Mouse (Mus musculus): ENCODE measurements at regions not wholly inside any gene's neighbourhood (a gene's known extent, or its start where the extent isn't known, plus 50 kb on each side); places are given as distances from the start of the nearest gene placed in this dataset.

DNA sequence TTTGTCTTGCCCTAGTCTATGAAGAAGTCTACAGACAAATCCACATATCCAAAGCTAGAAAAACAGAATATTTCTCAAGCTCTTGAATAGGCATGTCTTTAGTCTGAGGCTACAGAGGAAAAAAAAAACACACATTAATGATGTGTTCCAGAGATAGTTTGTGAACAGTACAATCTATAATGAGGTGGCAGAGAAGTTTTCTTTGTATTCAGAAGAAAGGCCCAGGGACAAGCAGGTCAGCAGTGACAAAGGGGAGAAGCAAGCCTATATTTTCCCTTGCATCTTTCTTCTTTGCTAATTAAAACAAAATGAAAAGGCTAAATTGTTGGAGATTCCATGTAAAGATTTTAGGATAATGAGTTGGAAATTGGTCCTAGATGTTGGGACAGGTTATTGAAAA lies 414.7 kb downstream of the Tmem161b start:
- DNase-seq (ENCODE audit: low spot score): no peak
- Histone ChIP-seq H3K4me2 (replicated peaks; ENCODE audit: low read depth, low read length) (no peak overlapping the region), H3K9me3 (ENCODE audit: control insufficient read depth, low read length) (no peaks in the 10 kb centered on the region), H3K4me1 (replicated peaks; ENCODE audit: control insufficient read depth, insufficient read depth, low read length) (no peaks in the 10 kb centered on the region), H3K27me3 (ENCODE audit: control insufficient read depth, insufficient read depth, low read length) (no peaks in the 10 kb centered on the region), H3K27ac (ENCODE audit: low read depth, low read length) (no peak overlapping the region), H3K4me3 (ENCODE audit: low read depth, low read length) (no peak overlapping the region), H3K9ac (ENCODE audit: low read depth, low read length) (no peak overlapping the region), H3K36me3 (ENCODE audit: control insufficient read depth, insufficient read depth, low read length) (no peaks in the 10 kb centered on the region)
- ATAC-seq (ENCODE audit: low FRiP score): no peak

DNA sequence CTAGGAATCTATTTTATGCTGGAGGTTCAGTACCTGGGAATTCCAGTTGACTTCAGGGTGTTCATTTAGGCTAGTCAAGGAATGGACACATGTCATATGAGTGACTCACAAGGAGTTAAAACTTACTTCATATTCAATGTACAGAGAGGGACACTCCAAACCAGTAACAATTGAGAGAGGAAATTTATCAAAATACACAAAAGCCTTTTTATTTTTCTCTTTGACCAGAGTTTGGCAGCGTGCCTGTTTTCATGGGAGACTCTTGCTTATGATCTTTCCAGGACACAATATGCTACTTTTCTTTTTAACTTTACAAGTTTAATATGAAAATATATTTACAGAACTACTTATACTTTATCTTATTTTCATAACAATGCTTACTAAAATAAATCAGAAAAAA lies 415.5 kb downstream of the Tmem161b start:
- no peaks in the 10 kb centered on the region for H3K9me3 ChIP-seq (ENCODE audit: control insufficient read depth, low read length)
- H3K27me3 ChIP-seq (ENCODE audit: control insufficient read depth, insufficient read depth, low read length): no peaks in the 10 kb centered on the region
- WGBS: 88% methylated on average over 1 of the region's 1 CpGs
- no peaks in the 10 kb centered on the region for H3K36me3 ChIP-seq (ENCODE audit: control insufficient read depth, insufficient read depth, low read length)
- DNase-seq (ENCODE audit: low spot score): no peak
- H3K27ac ChIP-seq (ENCODE audit: low read depth, low read length): no peak overlapping the region
- H3K4me2 ChIP-seq (replicated peaks; ENCODE audit: low read depth, low read length): no peak overlapping the region
- H3K4me3 ChIP-seq (ENCODE audit: low read depth, low read length): no peak overlapping the region
- H3K9ac ChIP-seq (ENCODE audit: low read depth, low read length): no peak overlapping the region
- no peak for ATAC-seq (ENCODE audit: low FRiP score)
- no peaks in the 10 kb centered on the region for H3K4me1 ChIP-seq (replicated peaks; ENCODE audit: control insufficient read depth, insufficient read depth, low read length)

DNA sequence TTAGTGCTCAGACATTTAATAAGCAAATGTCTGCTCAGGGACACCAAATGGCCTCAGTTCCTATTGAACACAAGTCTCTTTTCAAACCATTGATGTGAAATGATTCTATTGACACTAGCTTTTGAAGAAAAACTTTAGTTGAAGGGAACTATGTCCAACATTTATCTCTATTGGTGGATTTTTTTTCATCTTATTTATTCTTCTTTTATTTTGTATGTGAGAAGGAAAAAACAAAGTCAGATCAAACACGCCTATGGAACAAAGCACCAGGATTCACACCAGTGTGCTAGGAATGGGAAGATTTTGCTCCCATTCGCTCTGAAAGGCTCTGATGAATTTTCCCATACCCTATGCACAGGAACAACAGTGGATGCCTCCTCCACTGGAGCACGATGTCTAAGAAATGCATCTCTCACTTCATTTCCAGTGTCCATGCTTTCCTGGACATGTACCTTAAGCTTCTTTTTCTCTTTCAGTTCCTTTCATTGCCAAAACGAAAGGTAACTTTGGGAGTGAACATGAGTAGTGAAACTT lies 416.4 kb downstream of the Tmem161b start:
- Histone ChIP-seq H3K4me3 (ENCODE audit: low read depth, low read length) (no peak overlapping the region), H3K27me3 (ENCODE audit: control insufficient read depth, insufficient read depth, low read length) (no peaks in the 10 kb centered on the region), H3K9ac (ENCODE audit: low read depth, low read length) (no peak overlapping the region), H3K27ac (ENCODE audit: low read depth, low read length) (no peak overlapping the region), H3K36me3 (ENCODE audit: control insufficient read depth, insufficient read depth, low read length) (no peaks in the 10 kb centered on the region), H3K4me2 (replicated peaks; ENCODE audit: low read depth, low read length) (no peak overlapping the region), H3K9me3 (ENCODE audit: control insufficient read depth, low read length) (no peaks in the 10 kb centered on the region), H3K4me1 (replicated peaks; ENCODE audit: control insufficient read depth, insufficient read depth, low read length) (no peaks in the 10 kb centered on the region)
- WGBS: 54% methylated on average over 4 of the region's 4 CpGs
- ATAC-seq (ENCODE audit: low FRiP score): no peak
- DNase-seq (ENCODE audit: low spot score): no peak

DNA sequence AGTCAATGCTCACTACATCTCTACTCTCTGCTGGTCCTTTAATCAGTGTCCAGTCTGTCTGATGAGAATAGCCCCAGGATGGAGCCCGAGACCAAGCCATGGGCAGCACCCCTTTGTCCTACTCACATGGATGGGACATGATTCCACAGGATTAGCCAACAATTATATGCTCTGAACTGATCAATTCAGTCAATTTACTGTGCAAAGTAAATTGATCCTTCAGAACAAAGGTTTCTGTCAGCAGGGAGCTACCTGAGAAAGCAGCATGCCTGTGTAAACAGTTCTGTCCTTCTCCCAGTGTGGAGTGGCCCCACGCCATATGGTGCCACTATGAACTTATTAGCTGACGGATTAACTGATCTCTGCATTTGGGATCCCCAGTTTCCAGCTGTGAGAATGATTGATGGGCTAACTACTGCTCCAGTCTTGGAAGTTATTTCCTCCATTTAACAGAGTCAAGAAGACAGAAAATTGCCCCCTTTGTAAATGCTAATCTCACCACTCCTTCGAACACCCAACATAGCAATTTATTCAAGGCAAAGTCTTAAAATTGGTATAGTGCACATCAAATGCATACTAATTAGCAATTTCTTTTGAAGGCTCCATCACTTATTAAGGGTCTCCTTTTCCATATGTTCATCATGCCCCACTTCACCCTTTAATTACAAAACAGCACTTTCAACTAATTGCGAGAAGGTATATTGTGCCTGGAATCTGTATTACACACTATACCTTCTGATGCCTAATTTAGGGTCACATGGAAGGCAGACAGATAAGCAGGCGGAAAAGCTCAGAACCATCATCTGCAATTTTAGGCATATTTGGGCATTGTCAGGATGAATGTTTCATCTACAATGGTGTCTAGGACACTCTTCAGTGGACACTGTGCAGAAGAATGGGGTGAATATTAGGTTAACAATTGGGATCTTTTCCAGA lies 417.3 kb downstream of the Tmem161b start:
- H3K9ac ChIP-seq (ENCODE audit: low read depth, low read length): no peak overlapping the region
- DNase-seq (ENCODE audit: low spot score): peak; percentile 22
- 35% methylated on average over 6 of the region's 6 CpGs for WGBS
- H3K27ac ChIP-seq (ENCODE audit: low read depth, low read length): no peak overlapping the region
- H3K4me2 ChIP-seq (replicated peaks; ENCODE audit: low read depth, low read length): no peak overlapping the region
- no peak overlapping the region for H3K4me3 ChIP-seq (ENCODE audit: low read depth, low read length)
- no peaks in the 10 kb centered on the region for H3K27me3 ChIP-seq (ENCODE audit: control insufficient read depth, insufficient read depth, low read length)
- no peaks in the 10 kb centered on the region for H3K36me3 ChIP-seq (ENCODE audit: control insufficient read depth, insufficient read depth, low read length)
- ATAC-seq (ENCODE audit: low FRiP score): peak; percentile 80
- no peaks in the 10 kb centered on the region for H3K4me1 ChIP-seq (replicated peaks; ENCODE audit: control insufficient read depth, insufficient read depth, low read length)
- H3K9me3 ChIP-seq (ENCODE audit: control insufficient read depth, low read length): no peaks in the 10 kb centered on the region

DNA sequence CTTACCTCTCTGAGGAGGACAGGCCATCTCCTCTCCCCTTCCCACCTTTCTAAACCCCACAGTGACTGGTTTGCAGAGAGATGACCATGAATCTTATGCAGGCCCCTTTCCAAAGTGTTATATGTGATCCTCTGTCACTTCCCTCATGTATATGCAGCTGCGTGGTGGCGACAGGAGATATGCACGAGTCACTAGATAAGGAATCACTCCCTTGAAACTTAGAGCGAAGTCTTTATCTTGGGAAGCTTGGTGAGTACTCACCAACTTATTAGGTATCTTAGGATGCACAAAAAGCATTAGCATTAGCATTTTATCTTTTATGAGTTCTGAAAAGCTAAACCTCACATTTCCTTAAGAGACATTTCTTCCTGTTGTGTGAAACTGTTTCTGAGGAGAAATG lies 421.9 kb downstream of the Tmem161b start:
- H3K36me3 ChIP-seq (ENCODE audit: control insufficient read depth, insufficient read depth, low read length): no peaks in the 10 kb centered on the region
- no peak overlapping the region for H3K27ac ChIP-seq (ENCODE audit: low read depth, low read length)
- H3K4me3 ChIP-seq (ENCODE audit: low read depth, low read length): no peak overlapping the region
- H3K4me2 ChIP-seq (replicated peaks; ENCODE audit: low read depth, low read length): no peak overlapping the region
- no peak for ATAC-seq (ENCODE audit: low FRiP score)
- no peak overlapping the region for H3K9ac ChIP-seq (ENCODE audit: low read depth, low read length)
- H3K9me3 ChIP-seq (ENCODE audit: control insufficient read depth, low read length): no peaks in the 10 kb centered on the region
- no peaks in the 10 kb centered on the region for H3K27me3 ChIP-seq (ENCODE audit: control insufficient read depth, insufficient read depth, low read length)
- WGBS: over 99% methylated on average over 4 of the region's 4 CpGs
- no peaks in the 10 kb centered on the region for H3K4me1 ChIP-seq (replicated peaks; ENCODE audit: control insufficient read depth, insufficient read depth, low read length)
- DNase-seq (ENCODE audit: low spot score): no peak

DNA sequence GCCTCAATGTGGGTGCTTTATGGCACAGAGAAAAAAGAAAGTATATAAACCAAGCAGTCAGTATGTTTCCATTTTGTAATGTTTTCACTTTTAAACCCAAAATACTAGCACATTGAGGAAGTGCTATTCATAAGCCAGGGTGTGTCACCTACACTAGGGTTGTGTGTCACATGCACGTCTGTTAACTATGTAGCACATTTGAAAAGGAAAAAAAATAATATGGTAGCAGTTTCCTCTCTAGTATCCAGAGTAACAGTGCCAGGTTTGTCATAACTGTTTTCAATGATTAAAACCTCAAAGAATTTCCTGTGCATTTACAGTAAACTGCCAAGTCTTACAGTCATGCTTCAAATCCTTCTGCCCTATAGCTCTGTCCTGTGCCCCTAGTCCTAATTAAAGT lies 424.8 kb downstream of the Tmem161b start:
- no peak overlapping the region for H3K4me2 ChIP-seq (replicated peaks; ENCODE audit: low read depth, low read length)
- no peaks in the 10 kb centered on the region for H3K4me1 ChIP-seq (replicated peaks; ENCODE audit: control insufficient read depth, insufficient read depth, low read length)
- H3K27me3 ChIP-seq (ENCODE audit: control insufficient read depth, insufficient read depth, low read length): no peaks in the 10 kb centered on the region
- DNase-seq (ENCODE audit: low spot score): no peak
- no peak overlapping the region for H3K27ac ChIP-seq (ENCODE audit: low read depth, low read length)
- H3K4me3 ChIP-seq (ENCODE audit: low read depth, low read length): no peak overlapping the region
- WGBS: 76% methylated on average over 1 of the region's 1 CpGs
- ATAC-seq (ENCODE audit: low FRiP score): no peak
- no peaks in the 10 kb centered on the region for H3K9me3 ChIP-seq (ENCODE audit: control insufficient read depth, low read length)
- H3K9ac ChIP-seq (ENCODE audit: low read depth, low read length): no peak overlapping the region
- H3K36me3 ChIP-seq (ENCODE audit: control insufficient read depth, insufficient read depth, low read length): no peaks in the 10 kb centered on the region

DNA sequence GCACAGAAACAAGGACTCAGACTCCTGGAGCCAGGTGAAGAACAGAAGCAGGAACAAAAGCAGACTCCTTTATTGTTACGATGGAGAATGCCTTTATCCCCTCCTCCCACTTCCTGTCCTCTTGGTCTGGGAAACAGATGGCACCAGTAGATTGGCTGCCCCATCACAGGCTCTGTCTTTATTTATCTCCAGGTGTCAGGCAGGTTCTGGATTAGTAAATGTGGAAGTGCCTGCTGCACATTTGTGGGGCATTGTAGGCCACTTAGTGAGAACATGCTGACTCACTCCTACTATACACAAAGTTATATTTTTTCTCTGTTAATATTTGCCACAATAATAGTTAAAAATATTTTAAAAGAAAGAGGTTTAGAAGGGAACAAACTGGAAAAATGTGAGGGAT lies 426.0 kb downstream of the Tmem161b start:
- 65% methylated on average over 1 of the region's 1 CpGs for WGBS
- no peak overlapping the region for H3K4me3 ChIP-seq (ENCODE audit: low read depth, low read length)
- H3K4me2 ChIP-seq (replicated peaks; ENCODE audit: low read depth, low read length): no peak overlapping the region
- ATAC-seq (ENCODE audit: low FRiP score) (no peak), DNase-seq (ENCODE audit: low spot score) (no peak)
- no peaks in the 10 kb centered on the region for H3K9me3 ChIP-seq (ENCODE audit: control insufficient read depth, low read length)
- no peak overlapping the region for H3K9ac ChIP-seq (ENCODE audit: low read depth, low read length)
- H3K27ac ChIP-seq (ENCODE audit: low read depth, low read length): no peak overlapping the region
- no peaks in the 10 kb centered on the region for H3K36me3 ChIP-seq (ENCODE audit: control insufficient read depth, insufficient read depth, low read length)
- H3K4me1 ChIP-seq (replicated peaks; ENCODE audit: control insufficient read depth, insufficient read depth, low read length): no peaks in the 10 kb centered on the region
- no peaks in the 10 kb centered on the region for H3K27me3 ChIP-seq (ENCODE audit: control insufficient read depth, insufficient read depth, low read length)

DNA sequence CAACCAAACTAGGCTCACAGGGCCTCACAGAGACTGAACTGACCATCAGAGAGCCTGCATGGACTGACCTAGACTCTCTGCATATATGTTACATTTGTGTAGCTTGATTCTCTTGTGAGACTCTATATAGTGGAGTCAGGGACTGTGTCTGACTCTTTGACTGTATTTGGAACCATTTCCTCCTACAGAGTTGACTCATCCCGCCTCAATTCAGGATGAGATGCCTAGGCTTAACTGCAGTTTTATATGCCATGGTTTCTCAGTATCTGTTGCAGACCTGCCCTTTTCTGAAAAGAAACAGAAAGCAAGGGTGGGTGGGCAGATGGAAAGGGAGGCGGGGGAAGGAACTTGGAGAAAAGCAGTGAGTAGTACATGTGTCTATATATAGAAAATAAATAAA lies 441.9 kb downstream of the Tmem161b start:
- no peak overlapping the region for H3K4me3 ChIP-seq (ENCODE audit: low read depth, low read length)
- WGBS: 90% methylated on average over 2 of the region's 2 CpGs
- no peak overlapping the region for H3K27ac ChIP-seq (ENCODE audit: low read depth, low read length)
- H3K9me3 ChIP-seq (ENCODE audit: control insufficient read depth, low read length): no peaks in the 10 kb centered on the region
- no peaks in the 10 kb centered on the region for H3K4me1 ChIP-seq (replicated peaks; ENCODE audit: control insufficient read depth, insufficient read depth, low read length)
- ATAC-seq (ENCODE audit: low FRiP score) (no peak), DNase-seq (ENCODE audit: low spot score) (no peak)
- H3K36me3 ChIP-seq (ENCODE audit: control insufficient read depth, insufficient read depth, low read length): no peaks in the 10 kb centered on the region
- no peak overlapping the region for H3K4me2 ChIP-seq (replicated peaks; ENCODE audit: low read depth, low read length)
- no peaks in the 10 kb centered on the region for H3K27me3 ChIP-seq (ENCODE audit: control insufficient read depth, insufficient read depth, low read length)
- H3K9ac ChIP-seq (ENCODE audit: low read depth, low read length): no peak overlapping the region

DNA sequence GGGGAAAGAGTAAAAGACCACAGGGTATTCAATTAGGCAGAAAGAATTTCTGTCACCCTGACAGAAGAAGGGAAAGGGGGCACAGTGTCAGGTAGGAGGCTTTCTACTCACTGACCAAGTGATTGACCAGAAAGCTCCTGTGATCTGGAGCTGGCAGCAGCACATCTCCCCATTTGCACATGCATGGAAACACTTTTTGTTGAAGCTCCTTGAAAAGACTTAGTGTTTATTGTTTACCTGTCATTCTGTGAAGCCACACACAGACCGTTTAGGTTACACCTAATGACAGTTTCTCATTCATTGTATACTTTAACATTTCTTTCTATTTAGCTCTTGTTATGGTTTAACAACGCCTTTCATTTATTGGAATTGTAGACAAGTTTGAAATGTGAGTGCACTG lies 458.9 kb downstream of the Tmem161b start:
- Histone ChIP-seq H3K4me2 (replicated peaks; ENCODE audit: low read depth, low read length) (no peak overlapping the region), H3K36me3 (ENCODE audit: control insufficient read depth, insufficient read depth, low read length) (no peaks in the 10 kb centered on the region), H3K9me3 (ENCODE audit: control insufficient read depth, low read length) (no peaks in the 10 kb centered on the region), H3K27ac (ENCODE audit: low read depth, low read length) (no peak overlapping the region), H3K9ac (ENCODE audit: low read depth, low read length) (no peak overlapping the region), H3K4me1 (replicated peaks; ENCODE audit: control insufficient read depth, insufficient read depth, low read length) (no peaks in the 10 kb centered on the region), H3K27me3 (ENCODE audit: control insufficient read depth, insufficient read depth, low read length) (no peaks in the 10 kb centered on the region), H3K4me3 (ENCODE audit: low read depth, low read length) (no peak overlapping the region)
- no peak for ATAC-seq (ENCODE audit: low FRiP score)
- 52% methylated on average over 2 of the region's 2 CpGs for WGBS
- DNase-seq (ENCODE audit: low spot score): no peak
